Mouse (Mus musculus): ENCODE data around the gene Sdc3. TPM values are rescaled to one million over a fixed set of nuclear protein-coding genes. Genes with fewer than 3 reads are reported as not detected.

The Sdc3 gene
- polyA plus RNA-seq, 1 experiment: 113 TPM

GRCm38 (mm10) chr4:130801198-130801597, 8.9 kb downstream of the Sdc3 start:
- WGBS: 83% methylated on average over 5 of the region's 5 CpGs
- DNase-seq: no peak
- Histone ChIP-seq H3K4me1 (ENCODE audit: control insufficient read depth, insufficient read depth, low read length) (peaks cover 26% of the 10 kb centered on the region), H3K4me3 (replicated peaks; ENCODE audit: extremely low read depth, low read depth, low read length) (no peak overlapping the region)
- no peak for TF ChIP-seq POLR2A (IDR thresholded peaks at IDR 0.05; ENCODE audit: borderline replicate concordance, extremely low read depth, low read depth, low read length)
- TF ChIP-seq CTCF (IDR thresholded peaks at IDR 0.05; ENCODE audit: insufficient read depth, low read length): no peak

GRCm38 (mm10) chr4:130801624-130802329, 9.4 kb downstream of the Sdc3 start:
- Histone ChIP-seq H3K4me1 (ENCODE audit: control insufficient read depth, insufficient read depth, low read length) (peaks cover 25% of the 10 kb centered on the region), H3K4me3 (replicated peaks; ENCODE audit: extremely low read depth, low read depth, low read length) (no peak overlapping the region)
- TF ChIP-seq CTCF (IDR thresholded peaks at IDR 0.05; ENCODE audit: insufficient read depth, low read length): no peak
- TF ChIP-seq POLR2A (IDR thresholded peaks at IDR 0.05; ENCODE audit: borderline replicate concordance, extremely low read depth, low read depth, low read length): no peak
- DNase-seq: no peak
- 56% methylated on average over 10 of the region's 10 CpGs for WGBS

- peaks cover 13% of the 10 kb centered on the region for H3K4me1 ChIP-seq (ENCODE audit: control insufficient read depth, insufficient read depth, low read length)
- DNase-seq: no peak
- 88% methylated on average over 2 of the region's 2 CpGs for WGBS
- no peak overlapping the region for H3K4me3 ChIP-seq (replicated peaks; ENCODE audit: extremely low read depth, low read depth, low read length)
- no peak for TF ChIP-seq CTCF (IDR thresholded peaks at IDR 0.05; ENCODE audit: insufficient read depth, low read length)
- no peak for TF ChIP-seq POLR2A (IDR thresholded peaks at IDR 0.05; ENCODE audit: borderline replicate concordance, extremely low read depth, low read depth, low read length)
Measured at GRCm38 (mm10) chr4:130803591-130803990, 11.3 kb downstream of the Sdc3 start.

GRCm38 (mm10) chr4:130804292-130804691, 12.0 kb downstream of the Sdc3 start:
- 54% methylated on average over 2 of the region's 2 CpGs for WGBS
- no peak for DNase-seq
- Histone ChIP-seq H3K4me1 (ENCODE audit: control insufficient read depth, insufficient read depth, low read length) (peaks cover 11% of the 10 kb centered on the region), H3K4me3 (replicated peaks; ENCODE audit: extremely low read depth, low read depth, low read length) (no peak overlapping the region)
- no peak for TF ChIP-seq POLR2A (IDR thresholded peaks at IDR 0.05; ENCODE audit: borderline replicate concordance, extremely low read depth, low read depth, low read length)
- TF ChIP-seq CTCF (IDR thresholded peaks at IDR 0.05; ENCODE audit: insufficient read depth, low read length): no peak

- 72% methylated on average over 7 of the region's 7 CpGs for WGBS
- no peak for DNase-seq
- TF ChIP-seq POLR2A (IDR thresholded peaks at IDR 0.05; ENCODE audit: borderline replicate concordance, extremely low read depth, low read depth, low read length) (no peak), CTCF (IDR thresholded peaks at IDR 0.05; ENCODE audit: insufficient read depth, low read length) (no peak)
- Histone ChIP-seq H3K4me1 (ENCODE audit: control insufficient read depth, insufficient read depth, low read length) (peaks cover 7% of the 10 kb centered on the region), H3K4me3 (replicated peaks; ENCODE audit: extremely low read depth, low read depth, low read length) (no peak overlapping the region)
Measured at GRCm38 (mm10) chr4:130804771-130805361, 12.5 kb downstream of the Sdc3 start.

GRCm38 (mm10) chr4:130805746-130806145, 13.4 kb downstream of the Sdc3 start:
- TF ChIP-seq CTCF (IDR thresholded peaks at IDR 0.05; ENCODE audit: insufficient read depth, low read length) (no peak), POLR2A (IDR thresholded peaks at IDR 0.05; ENCODE audit: borderline replicate concordance, extremely low read depth, low read depth, low read length) (no peak)

GRCm38 (mm10) chr4:130806746-130807145, 14.4 kb downstream of the Sdc3 start:
- peaks cover 5% of the 10 kb centered on the region; the same call in 1 of the 2 replicates for H3K4me1 ChIP-seq (ENCODE audit: control insufficient read depth, insufficient read depth, low read length)
- 89% methylated on average over 9 of the region's 9 CpGs for WGBS
- no peak for TF ChIP-seq POLR2A (IDR thresholded peaks at IDR 0.05; ENCODE audit: borderline replicate concordance, extremely low read depth, low read depth, low read length)
- DNase-seq: no peak
- no peak overlapping the region for H3K4me3 ChIP-seq (replicated peaks; ENCODE audit: extremely low read depth, low read depth, low read length)

More at GRCm38 (mm10) chr4:130805746-130806145, 13.4 kb downstream of the Sdc3 start:
- DNase-seq: no peak
- H3K4me1 ChIP-seq (ENCODE audit: control insufficient read depth, insufficient read depth, low read length): peaks cover 5% of the 10 kb centered on the region; the same call in 1 of the 2 replicates
- no peak overlapping the region for H3K4me3 ChIP-seq (replicated peaks; ENCODE audit: extremely low read depth, low read depth, low read length)
- WGBS: 72% methylated on average over 7 of the region's 7 CpGs

GRCm38 (mm10) chr4:130809784-130810183, 17.4 kb downstream of the Sdc3 start:
- no peak for DNase-seq
- TF ChIP-seq POLR2A (IDR thresholded peaks at IDR 0.05; ENCODE audit: borderline replicate concordance, extremely low read depth, low read depth, low read length): no peak
- TF ChIP-seq CTCF (IDR thresholded peaks at IDR 0.05; ENCODE audit: insufficient read depth, low read length): no peak
- WGBS: 46% methylated on average over 5 of the region's 5 CpGs
- Histone ChIP-seq H3K4me1 (ENCODE audit: control insufficient read depth, insufficient read depth, low read length) (no peaks in the 10 kb centered on the region), H3K4me3 (replicated peaks; ENCODE audit: extremely low read depth, low read depth, low read length) (no peak overlapping the region)

- H3K4me3 ChIP-seq (replicated peaks; ENCODE audit: extremely low read depth, low read depth, low read length): no peak overlapping the region
- 71% methylated on average over 3 of the region's 3 CpGs for WGBS
- no peaks in the 10 kb centered on the region for H3K4me1 ChIP-seq (ENCODE audit: control insufficient read depth, insufficient read depth, low read length)
Measured at GRCm38 (mm10) chr4:130810845-130811244, 18.5 kb downstream of the Sdc3 start.

GRCm38 (mm10) chr4:130811385-130811784, 19.0 kb downstream of the Sdc3 start:
- H3K4me3 ChIP-seq (replicated peaks; ENCODE audit: extremely low read depth, low read depth, low read length): no peak overlapping the region
- 74% methylated on average over 7 of the region's 7 CpGs for WGBS

More at GRCm38 (mm10) chr4:130810845-130811244, 18.5 kb downstream of the Sdc3 start:
- TF ChIP-seq CTCF (IDR thresholded peaks at IDR 0.05; ENCODE audit: insufficient read depth, low read length): no peak
- TF ChIP-seq POLR2A (IDR thresholded peaks at IDR 0.05; ENCODE audit: borderline replicate concordance, extremely low read depth, low read depth, low read length): no peak
- DNase-seq: no peak

More at GRCm38 (mm10) chr4:130811385-130811784, 19.0 kb downstream of the Sdc3 start:
- no peaks in the 10 kb centered on the region for H3K4me1 ChIP-seq (ENCODE audit: control insufficient read depth, insufficient read depth, low read length)
- DNase-seq: no peak
- TF ChIP-seq CTCF (IDR thresholded peaks at IDR 0.05; ENCODE audit: insufficient read depth, low read length): no peak

Measured in lung, adult 2 months (tissue).